Mouse (Mus musculus): ENCODE data around the gene Slc12a3.

DNA sequence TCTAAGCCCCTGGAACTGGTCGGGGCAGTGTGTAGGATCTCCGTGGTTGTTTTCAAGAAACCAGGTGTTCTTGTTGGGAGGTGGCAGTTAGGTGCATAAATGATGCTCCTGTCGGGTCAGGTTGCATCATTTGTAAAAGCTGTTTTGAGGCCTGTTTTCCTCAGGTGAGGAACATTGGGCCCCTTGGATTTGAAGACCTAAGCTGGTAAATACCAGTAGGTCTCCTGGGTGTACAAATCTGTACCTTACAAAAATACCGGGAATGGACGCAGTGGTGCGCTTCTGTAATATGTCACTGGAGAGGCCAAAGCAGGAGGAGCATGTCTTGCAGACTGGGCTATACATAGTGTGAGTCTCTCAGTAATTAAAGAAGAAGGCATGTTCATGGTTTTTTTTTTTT, 58.8 kb downstream of the Slc12a3 start:
- TF ChIP-seq CTCF (IDR thresholded peaks at IDR 0.05; ENCODE audit: borderline replicate concordance, insufficient read depth, low read depth, low read length) (no peak), POLR2A (IDR thresholded peaks at IDR 0.05; ENCODE audit: borderline replicate concordance, insufficient read depth, low read length) (no peak)

Measured in cerebellum, adult 2 months (tissue).